Mouse (Mus musculus) C2C12 (cell line): ENCODE measurements around the gene Ptpn5. TPM values are rescaled to one million over a fixed set of nuclear protein-coding genes. Genes with fewer than 3 reads are reported as not detected.

Experiments used
- H3K27me3 ChIP-seq: one replicate; pipeline ENCODE4 v1.6.1; 2011; ENCODE audit not compliant: control insufficient read depth, insufficient read depth, insufficient read length
- H3K36me3 ChIP-seq: one replicate; pipeline ENCODE4 v1.6.1; 2011; ENCODE audit not compliant: control insufficient read depth, insufficient read depth
- H3K4me3 ChIP-seq: one replicate; pipeline ENCODE4 v1.5.1; 2011; ENCODE audit warnings: mild to moderate bottlenecking, control low read depth; ENCODE audit not compliant: poor library complexity, insufficient read depth, severe bottlenecking
- H3K79me2 ChIP-seq: one replicate; pipeline ENCODE4 v1.6.1; 2011; ENCODE audit not compliant: control insufficient read depth, insufficient read depth
- H3K79me3 ChIP-seq: one replicate; pipeline ENCODE4 v1.6.1; 2011; ENCODE audit warnings: low read depth, control low read depth
- H3ac ChIP-seq: one replicate; pipeline ENCODE3; 2011; ENCODE audit warnings: low read depth; ENCODE audit not compliant: control insufficient read depth, insufficient read length
- CEBPB ChIP-seq: IDR thresholded peaks from one replicate; pipeline ENCODE4 v1.6.1; 2011; ENCODE audit warnings: low read depth, mild to moderate bottlenecking, control low read depth, moderate library complexity
- CTCF ChIP-seq: IDR thresholded peaks from one replicate; pipeline ENCODE4 v1.5.1; 2011; ENCODE audit not compliant: control insufficient read depth, insufficient read depth, insufficient read length
- FOSL1 ChIP-seq: IDR thresholded peaks from one replicate; pipeline ENCODE4 v1.8.0; 2011; ENCODE audit warnings: mild to moderate bottlenecking, low read length; ENCODE audit not compliant: poor library complexity, insufficient read depth, severe bottlenecking
- MAX ChIP-seq: IDR thresholded peaks from one replicate; pipeline ENCODE4 v1.6.1; 2011; ENCODE audit warnings: mild to moderate bottlenecking, control low read depth
- MYOD1 ChIP-seq: IDR thresholded peaks from one replicate; pipeline ENCODE4 v1.6.1; 2011; ENCODE audit warnings: low read depth; ENCODE audit not compliant: control insufficient read depth, insufficient read length
- MYOG ChIP-seq: IDR thresholded peaks from one replicate; pipeline ENCODE4 v1.6.1; 2011; ENCODE audit not compliant: control insufficient read depth, insufficient read length; ENCODE audit errors: extremely low read depth
- USF1 ChIP-seq: IDR thresholded peaks from one replicate; pipeline ENCODE4 v1.6.1; 2011; ENCODE audit warnings: low read depth, mild to moderate bottlenecking, control low read depth, moderate library complexity
- long read RNA-seq, 2 experiments: library from polyadenylated mRNA; unstranded; transcript quantifications; one replicate each; pipeline ENCODE4 v2.0.0; 2019 to 2020
- polyA plus RNA-seq: library from polyadenylated mRNA; unstranded; fragments of >200 nt; fragmentation: generic; extraction: Trizol; gene quantifications from one replicate; pipeline ENCODE4 v1.2.1, GENCODE M21; 2012; ENCODE audit warnings: missing spikeins

Ptpn5 gene
- 0.16 TPM for polyA plus RNA-seq
- long read RNA-seq, experiment 1, result 0 reads
- long read RNA-seq, experiment 2, partial matches to known transcripts, result 1 of 1 reads
- long read RNA-seq, experiment 2, other reads (novel, unspliced or antisense), result 0 of 1 reads

DNA sequence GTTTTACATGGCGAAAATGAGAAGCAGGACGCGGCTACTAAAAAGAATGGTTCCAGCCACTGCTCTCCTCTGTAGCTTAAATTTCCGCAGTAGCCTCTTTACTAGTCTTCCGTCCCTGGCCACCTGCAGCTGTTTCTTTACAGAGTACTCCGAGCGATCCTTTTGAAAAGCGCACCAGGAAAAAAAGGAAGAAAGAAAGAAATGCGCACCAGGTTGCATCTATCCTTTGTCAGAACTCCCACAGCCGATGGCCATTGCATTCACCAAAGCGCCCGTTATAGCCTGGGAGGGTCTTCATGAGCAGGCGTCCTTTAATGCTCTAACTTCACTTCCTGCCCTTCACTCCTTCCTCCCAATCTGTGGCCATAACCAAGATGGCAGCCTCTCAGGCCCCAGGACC lies at the start of gene Ptpn5:
TSS of gene Ptpn5 (minus strand) at position 354 of the 400 bp plus-strand sequence.
- no peak within 1 kb of the TSS for H3K4me3 ChIP-seq
- no peak for TF ChIP-seq FOSL1
- no peak for TF ChIP-seq USF1
- TF ChIP-seq MYOD1, result no peak
- no peak for TF ChIP-seq CTCF
- TF ChIP-seq MAX, result no peak
- TF ChIP-seq MYOG, result no peak
- peaks cover 29% of the 10 kb centered on the region for H3K27me3 ChIP-seq
- H3K79me2 ChIP-seq, result no peaks in the 10 kb centered on the region
- H3K36me3 ChIP-seq, result no peaks in the 10 kb centered on the region
- H3K79me3 ChIP-seq, result no peaks in the 10 kb centered on the region
- H3ac ChIP-seq, result no peak within 1 kb of the TSS

GRCm38 (mm10) chr7:47170814-47171213 lies 37.3 kb upstream of the Ptpn5 start:
- no peaks in the 10 kb centered on the region for H3K79me2 ChIP-seq
- H3K79me3 ChIP-seq, result no peaks in the 10 kb centered on the region
- H3K36me3 ChIP-seq, result no peaks in the 10 kb centered on the region
- H3K27me3 ChIP-seq, result peaks cover 10% of the 10 kb centered on the region
- H3K4me3 ChIP-seq, result no peak overlapping the region
- no peak for TF ChIP-seq USF1
- no peak for TF ChIP-seq MYOG
- no peak for TF ChIP-seq CEBPB
- TF ChIP-seq FOSL1, result no peak
- TF ChIP-seq MAX, result no peak
- TF ChIP-seq CTCF, result no peak
- no peak for TF ChIP-seq MYOD1
- H3ac ChIP-seq, result no peak overlapping the region

GRCm38 (mm10) chr7:47165028-47165427 lies 31.5 kb upstream of the Ptpn5 start:
- Histone ChIP-seq H3ac (no peak overlapping the region), H3K79me2 (no peaks in the 10 kb centered on the region), H3K79me3 (no peaks in the 10 kb centered on the region), H3K27me3 (peaks cover 18% of the 10 kb centered on the region), H3K4me3 (no peak overlapping the region), H3K36me3 (no peaks in the 10 kb centered on the region)
- TF ChIP-seq CEBPB (no peak), MAX (no peak)

DNA sequence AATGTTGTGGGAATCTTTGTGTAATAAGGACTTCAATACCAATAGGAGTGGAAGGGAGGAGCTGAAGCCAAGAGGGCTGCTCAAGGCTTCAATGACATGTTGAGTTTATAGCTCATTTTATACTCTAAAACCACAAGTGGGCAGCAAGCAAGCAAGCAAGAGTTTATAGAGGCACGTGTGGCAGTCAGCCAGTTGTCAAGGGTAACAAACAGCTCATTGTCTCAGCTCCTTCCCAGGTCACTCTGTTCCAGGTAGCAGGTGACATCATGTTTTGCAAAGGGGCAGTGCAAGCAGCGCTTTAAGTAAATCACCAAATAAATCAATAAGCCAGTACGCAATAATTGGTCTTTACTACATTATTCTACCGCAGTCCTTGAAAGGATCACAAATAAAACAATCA lies 29.7 kb upstream of the Ptpn5 start:
- Histone ChIP-seq H3K4me3 (no peak overlapping the region), H3K79me3 (no peaks in the 10 kb centered on the region)

DNA sequence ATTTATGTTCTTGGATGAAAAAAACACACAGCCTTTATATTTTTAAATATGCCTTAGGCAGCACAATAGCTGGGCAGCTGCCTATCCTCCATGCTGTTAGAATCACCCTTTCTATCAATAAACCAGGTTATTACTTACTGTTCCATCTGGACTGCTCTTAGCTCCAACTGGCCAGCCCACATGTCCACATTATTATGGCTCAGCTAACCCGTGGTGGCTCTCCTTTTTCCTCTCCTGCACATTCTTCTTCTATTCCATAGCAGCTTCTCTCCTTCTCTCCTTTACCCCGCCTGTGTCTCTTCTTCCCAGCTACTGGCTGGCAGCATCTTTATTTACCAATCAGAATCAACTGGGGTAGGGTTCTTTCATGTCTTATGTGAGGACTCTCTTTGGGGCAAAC lies 25.0 kb upstream of the Ptpn5 start:
- Histone ChIP-seq H3K27me3 (peaks cover 8% of the 10 kb centered on the region), H3K79me2 (no peaks in the 10 kb centered on the region), H3K79me3 (no peaks in the 10 kb centered on the region), H3K36me3 (no peaks in the 10 kb centered on the region), H3K4me3 (no peak overlapping the region), H3ac (no peak overlapping the region)
- TF ChIP-seq MAX (no peak), MYOD1 (no peak), MYOG (no peak), USF1 (no peak), CTCF (no peak), CEBPB (no peak), FOSL1 (no peak)

More for the DNA sequence above, 29.7 kb upstream of the Ptpn5 start:
- no peak for TF ChIP-seq CTCF
- TF ChIP-seq FOSL1, result no peak
- TF ChIP-seq CEBPB, result no peak
- TF ChIP-seq MYOG, result no peak
- no peak for TF ChIP-seq MAX
- no peak for TF ChIP-seq USF1
- TF ChIP-seq MYOD1, result no peak
- Histone ChIP-seq H3K27me3 (peaks cover 18% of the 10 kb centered on the region), H3K36me3 (no peaks in the 10 kb centered on the region), H3ac (no peak overlapping the region), H3K79me2 (no peaks in the 10 kb centered on the region)

DNA sequence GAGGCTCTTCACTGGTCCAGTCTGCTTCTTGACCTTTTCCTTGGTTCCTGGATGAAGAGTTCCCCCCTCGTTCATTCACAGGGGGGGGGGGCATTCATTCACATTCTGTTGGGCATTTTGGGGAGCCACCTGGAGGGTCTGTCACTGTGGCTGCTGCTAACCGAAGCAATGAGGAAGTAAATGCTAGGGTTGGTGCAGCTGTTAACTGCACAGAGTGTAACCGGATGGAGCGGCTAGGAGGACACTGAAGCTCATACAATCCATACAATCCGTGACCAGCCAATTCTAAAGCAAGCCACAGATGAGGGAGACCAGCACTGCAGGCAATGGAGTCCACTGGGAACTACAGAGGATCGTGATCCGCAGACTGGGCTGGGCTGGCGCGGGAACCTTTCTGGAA lies 24.3 kb upstream of the Ptpn5 start:
- no peaks in the 10 kb centered on the region for H3K79me3 ChIP-seq
- TF ChIP-seq MYOD1 (no peak), CEBPB (no peak), USF1 (no peak), CTCF (no peak), FOSL1 (no peak), MAX (no peak), MYOG (no peak)
- no peak overlapping the region for H3ac ChIP-seq
- H3K79me2 ChIP-seq, result no peaks in the 10 kb centered on the region
- H3K27me3 ChIP-seq, result peaks cover 12% of the 10 kb centered on the region
- no peak overlapping the region for H3K4me3 ChIP-seq
- H3K36me3 ChIP-seq, result no peaks in the 10 kb centered on the region
